Mouse (Mus musculus): ENCODE measurements around the gene Gm21731. TPM values are rescaled to one million over a fixed set of nuclear protein-coding genes. Genes with fewer than 3 reads are reported as not detected.
"Not testable (repeated sequence)": the region's sequence is repeated elsewhere in the genome, so short reads cannot be mapped to it uniquely, and the experiment has no call there.

Gm21731 gene
- polyA plus RNA-seq, 1 experiment from 2014 or later, result not detected

DNA sequence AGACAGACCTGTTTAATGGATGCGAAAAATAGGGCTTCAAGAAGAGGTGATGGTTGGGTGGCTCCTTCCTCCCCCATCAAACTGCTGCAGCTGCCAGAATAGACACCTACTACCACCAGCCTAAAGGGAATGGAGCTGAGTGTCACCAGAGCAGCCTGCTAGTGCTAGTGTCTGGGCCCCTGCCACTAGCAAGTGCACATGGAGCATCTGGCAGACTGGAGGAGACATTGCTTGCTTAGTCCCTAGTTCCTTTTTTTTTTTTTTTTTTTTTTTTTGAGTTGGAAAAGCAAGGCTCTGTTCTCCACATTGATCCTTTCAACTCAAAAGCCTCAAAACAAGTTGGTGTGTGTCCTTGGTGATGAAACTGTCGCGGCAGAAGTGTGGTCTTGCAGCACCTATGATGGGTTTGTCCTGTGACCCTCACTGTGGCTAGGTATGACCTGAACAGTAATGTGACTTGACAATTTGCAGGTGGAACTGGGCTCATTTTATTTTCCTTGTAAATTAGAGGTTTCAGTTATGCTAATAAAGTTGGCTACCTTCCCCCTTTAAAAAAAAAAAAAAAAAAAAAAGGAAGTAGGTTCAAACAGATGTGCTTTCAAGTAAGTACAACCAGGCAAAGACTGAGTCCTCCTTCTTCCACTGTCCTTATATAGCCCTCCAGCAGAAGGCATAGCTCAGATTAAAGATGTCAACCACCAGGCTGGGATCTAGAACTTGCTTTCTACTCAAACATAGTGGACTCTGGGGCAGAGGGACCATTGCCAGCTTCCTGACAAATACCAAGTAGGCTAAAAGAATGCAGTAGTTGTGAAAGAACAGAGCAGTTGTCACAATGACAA, 20.1 kb downstream of the Gm21731 start:
- H3K9me3 ChIP-seq (ENCODE audit: control insufficient read depth, low read length); H3K4me1 ChIP-seq (ENCODE audit: control insufficient read depth, insufficient read depth, low read length); ATAC-seq (ENCODE audit: low FRiP score, low TSS enrichment); H3K4me2 ChIP-seq (replicated peaks; ENCODE audit: low read depth, low read length); H3K36me3 ChIP-seq (ENCODE audit: control insufficient read depth, insufficient read depth, low read length); H3K27ac ChIP-seq (ENCODE audit: low read depth, low read length); H3K27me3 ChIP-seq (ENCODE audit: control insufficient read depth, insufficient read depth, low read length); H3K4me3 ChIP-seq (ENCODE audit: low read length); H3K9ac ChIP-seq (ENCODE audit: low read depth, low read length): not testable (repeated sequence)
- 87% methylated on average over 3 of the region's 3 CpGs for whole genome bisulfite sequencing

DNA sequence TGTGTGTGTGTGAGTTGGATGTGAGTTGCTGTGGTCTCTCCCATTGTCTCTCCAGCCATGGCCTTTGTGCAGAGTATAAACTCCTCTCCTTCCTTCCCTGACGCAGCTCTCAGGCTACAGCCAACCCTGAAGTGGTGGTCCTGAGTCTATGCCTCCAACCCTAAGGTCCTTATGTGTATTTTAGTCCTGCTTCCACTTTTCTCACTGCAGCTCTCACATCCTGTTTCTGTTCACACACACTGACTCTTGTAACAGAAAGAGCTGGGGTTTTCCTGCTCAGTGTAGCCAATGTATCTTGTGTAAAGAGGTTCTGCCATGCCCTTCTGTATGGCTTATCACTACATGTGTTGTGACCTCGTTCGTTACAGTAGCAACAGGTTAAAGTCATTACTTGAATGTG, 20.8 kb downstream of the Gm21731 start:
- H3K27ac ChIP-seq (ENCODE audit: low read depth, low read length); H3K4me3 ChIP-seq (ENCODE audit: low read length); H3K36me3 ChIP-seq (ENCODE audit: control insufficient read depth, insufficient read depth, low read length); H3K9me3 ChIP-seq (ENCODE audit: control insufficient read depth, low read length); H3K4me2 ChIP-seq (replicated peaks; ENCODE audit: low read depth, low read length); ATAC-seq (ENCODE audit: low FRiP score, low TSS enrichment); H3K9ac ChIP-seq (ENCODE audit: low read depth, low read length); H3K4me1 ChIP-seq (ENCODE audit: control insufficient read depth, insufficient read depth, low read length); H3K27me3 ChIP-seq (ENCODE audit: control insufficient read depth, insufficient read depth, low read length): not testable (repeated sequence)
- 66% methylated on average over 3 of the region's 3 CpGs for WGBS

DNA sequence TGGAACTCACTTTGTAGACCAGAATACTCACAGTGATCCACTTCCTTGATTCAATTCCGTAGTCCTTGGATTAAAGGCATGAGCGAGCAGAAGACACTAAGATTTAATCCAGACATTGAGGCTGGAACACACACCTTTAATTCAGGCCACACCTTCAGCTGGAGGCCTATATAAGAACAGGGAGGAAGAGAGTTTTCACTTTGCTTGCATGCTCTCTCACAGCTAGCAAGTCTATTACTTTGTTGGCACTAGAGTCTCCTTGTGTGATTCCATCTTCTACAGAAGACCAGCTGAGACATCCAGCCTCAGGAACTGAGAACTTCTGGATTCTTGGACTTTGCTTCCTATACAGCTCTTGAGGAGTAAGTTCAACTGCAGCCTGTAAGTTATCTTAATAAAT, 24.0 kb downstream of the Gm21731 start, which contains the start of gene AF067061:
TSS of gene AF067061 (plus strand) at position 245 of the 400 bp plus-strand sequence.
- not testable (repeated sequence) for H3K36me3 ChIP-seq (ENCODE audit: control insufficient read depth, insufficient read depth, low read length); H3K4me2 ChIP-seq (replicated peaks; ENCODE audit: low read depth, low read length); H3K27ac ChIP-seq (ENCODE audit: low read depth, low read length); H3K27me3 ChIP-seq (ENCODE audit: control insufficient read depth, insufficient read depth, low read length); H3K4me3 ChIP-seq (ENCODE audit: low read length); ATAC-seq (ENCODE audit: low FRiP score, low TSS enrichment); H3K9me3 ChIP-seq (ENCODE audit: control insufficient read depth, low read length); H3K9ac ChIP-seq (ENCODE audit: low read depth, low read length); H3K4me1 ChIP-seq (ENCODE audit: control insufficient read depth, insufficient read depth, low read length)
- 80% methylated on average over 2 of the region's 2 CpGs for WGBS

DNA sequence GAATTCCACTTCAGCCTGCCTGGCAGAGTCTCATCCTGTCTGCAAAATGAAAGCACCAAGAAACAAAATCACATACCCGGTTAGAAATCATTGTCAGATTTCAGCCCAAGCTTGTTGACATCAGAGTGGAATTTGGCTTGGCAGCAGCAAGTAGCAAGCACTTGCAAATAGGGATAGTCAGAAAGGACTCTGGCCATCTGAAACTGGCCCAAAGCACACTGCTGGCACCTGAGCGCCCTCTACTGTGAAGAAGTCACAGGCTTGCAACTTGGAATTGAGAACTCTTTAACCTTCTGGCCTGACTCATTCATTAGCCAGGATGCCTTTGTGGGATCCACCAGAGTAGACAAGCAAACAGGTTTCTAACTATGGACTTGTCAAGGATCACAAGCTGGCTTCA, 38.9 kb downstream of the Gm21731 start:
- H3K9ac ChIP-seq (ENCODE audit: low read depth, low read length); H3K36me3 ChIP-seq (ENCODE audit: control insufficient read depth, insufficient read depth, low read length); H3K4me1 ChIP-seq (ENCODE audit: control insufficient read depth, insufficient read depth, low read length); H3K27me3 ChIP-seq (ENCODE audit: control insufficient read depth, insufficient read depth, low read length); H3K9me3 ChIP-seq (ENCODE audit: control insufficient read depth, low read length); H3K27ac ChIP-seq (ENCODE audit: low read depth, low read length); H3K4me3 ChIP-seq (ENCODE audit: low read length); H3K4me2 ChIP-seq (replicated peaks; ENCODE audit: low read depth, low read length); ATAC-seq (ENCODE audit: low FRiP score, low TSS enrichment): not testable (repeated sequence)
- WGBS, result 25% methylated on average over 2 of the region's 2 CpGs

DNA sequence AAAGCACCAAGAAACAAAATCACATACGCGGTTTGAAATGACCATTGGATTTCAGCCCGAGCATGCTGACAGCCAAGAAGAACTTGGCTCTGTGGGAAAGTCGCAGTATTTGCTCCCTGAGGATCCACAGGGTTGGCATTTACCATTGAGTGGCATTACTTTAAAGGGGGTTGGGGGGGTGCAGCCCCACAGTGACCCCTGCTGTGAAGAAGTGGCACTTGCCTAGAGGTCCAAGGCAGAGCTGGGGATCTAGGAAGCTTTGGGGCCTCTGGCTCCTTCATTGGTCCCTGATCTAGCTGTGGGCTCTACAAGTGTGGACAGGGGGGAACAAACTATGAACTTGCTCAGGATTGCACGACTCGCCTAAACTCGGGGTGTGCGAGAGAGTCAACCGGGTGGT, 39.9 kb downstream of the Gm21731 start:
- Histone ChIP-seq H3K9me3 (ENCODE audit: control insufficient read depth, low read length) (no peaks in the 10 kb centered on the region), H3K36me3 (ENCODE audit: control insufficient read depth, insufficient read depth, low read length) (no peaks in the 10 kb centered on the region), H3K27ac (ENCODE audit: low read depth, low read length) (no peak overlapping the region), H3K9ac (ENCODE audit: low read depth, low read length) (no peak overlapping the region), H3K4me2 (replicated peaks; ENCODE audit: low read depth, low read length) (no peak overlapping the region), H3K4me3 (ENCODE audit: low read length) (no peak overlapping the region), H3K4me1 (ENCODE audit: control insufficient read depth, insufficient read depth, low read length) (no peaks in the 10 kb centered on the region), H3K27me3 (ENCODE audit: control insufficient read depth, insufficient read depth, low read length) (no peaks in the 10 kb centered on the region)
- ATAC-seq (ENCODE audit: low FRiP score, low TSS enrichment), result no peak
- 93% methylated on average over 9 of the region's 9 CpGs for WGBS

Other genes starting within 250 kb of the Gm21731 start
- gene Gm36079, start 212.1 kb upstream of the Gm21731 start, polyA plus RNA-seq (2014; fragmentation: Nextera tagmentation; extraction: Ambion mirVana), result not detected in 2 replicates
- gene Gm21188, start 186.9 kb upstream of the Gm21731 start, polyA plus RNA-seq (2014; fragmentation: Nextera tagmentation; extraction: Ambion mirVana), result not detected in 2 replicates
- not detected in 2 replicates for gene Gm20767, start 98.9 kb upstream of the Gm21731 start, polyA plus RNA-seq (2014; fragmentation: Nextera tagmentation; extraction: Ambion mirVana)
- not detected in 2 replicates for gene Gm21818, start 66.7 kb upstream of the Gm21731 start, polyA plus RNA-seq (2014; fragmentation: Nextera tagmentation; extraction: Ambion mirVana)
- gene Gm21762, start 23.2 kb upstream of the Gm21731 start, polyA plus RNA-seq (2014; fragmentation: Nextera tagmentation; extraction: Ambion mirVana), result not detected in 2 replicates
- gene AF067061, start 24.0 kb downstream of the Gm21731 start, polyA plus RNA-seq (2014; fragmentation: Nextera tagmentation; extraction: Ambion mirVana), result not detected in 2 replicates
- 0.27 and 0.35 TPM in 2 replicates for gene BC147527, start 61.3 kb downstream of the Gm21731 start, polyA plus RNA-seq (2014; fragmentation: Nextera tagmentation; extraction: Ambion mirVana)
- gene Tcstv3, start 77.8 kb downstream of the Gm21731 start, polyA plus RNA-seq (2014; fragmentation: Nextera tagmentation; extraction: Ambion mirVana), result not detected in 2 replicates